Mouse (Mus musculus): Measurements from ENCODE around the gene Rps11.
"Not testable (repeated sequence)": the region's sequence is repeated elsewhere in the genome, so short reads cannot be mapped to it uniquely, and the experiment has no call there.

Rps11 gene

GRCm38 (mm10) chr7:45124224-45125143 is at the start of gene Rps11:
TSS of gene Rps11 (minus strand) at chr7:45124439.
- peak; percentile 96 for DNase-seq (ENCODE audit: low spot score)

GRCm38 (mm10) chr7:45173772-45174171 is 49.5 kb upstream of the Rps11 start:
- DNase-seq (ENCODE audit: low spot score) = not testable (repeated sequence)

- no peak for DNase-seq (ENCODE audit: low spot score)
Observed at GRCm38 (mm10) chr7:45172974-45173373, 48.7 kb upstream of the Rps11 start.

GRCm38 (mm10) chr7:45169495-45169894 is 45.3 kb upstream of the Rps11 start:
- no peak for DNase-seq (ENCODE audit: low spot score)

- DNase-seq (ENCODE audit: low spot score) = no peak
Observed at GRCm38 (mm10) chr7:45168656-45169055, 44.4 kb upstream of the Rps11 start.

GRCm38 (mm10) chr7:45167761-45168445 is 43.7 kb upstream of the Rps11 start:
- no peak for DNase-seq (ENCODE audit: low spot score)

- DNase-seq (ENCODE audit: low spot score) = no peak
Observed at GRCm38 (mm10) chr7:45166950-45167401, 42.7 kb upstream of the Rps11 start.

- DNase-seq (ENCODE audit: low spot score) = no peak
Observed at GRCm38 (mm10) chr7:45165701-45166100, 41.5 kb upstream of the Rps11 start.

- no peak for DNase-seq (ENCODE audit: low spot score)
Observed at GRCm38 (mm10) chr7:45164833-45165232, 40.6 kb upstream of the Rps11 start.

GRCm38 (mm10) chr7:45163735-45164490 is 39.7 kb upstream of the Rps11 start, which contains the start of gene Slc17a7:
TSS of gene Slc17a7 (plus strand) at chr7:45163949.
- no peak for DNase-seq (ENCODE audit: low spot score)

GRCm38 (mm10) chr7:45162996-45163615 is 38.9 kb upstream of the Rps11 start:
- DNase-seq (ENCODE audit: low spot score) = no peak

GRCm38 (mm10) chr7:45162551-45162950 is 38.3 kb upstream of the Rps11 start:
- no peak for DNase-seq (ENCODE audit: low spot score)

GRCm38 (mm10) chr7:45161612-45162473 is 37.6 kb upstream of the Rps11 start:
- DNase-seq (ENCODE audit: low spot score) = peak; percentile 93

GRCm38 (mm10) chr7:45160866-45161265 is 36.6 kb upstream of the Rps11 start:
- DNase-seq (ENCODE audit: low spot score) = no peak

- no peak for DNase-seq (ENCODE audit: low spot score)
Observed at GRCm38 (mm10) chr7:45160316-45160800, 36.1 kb upstream of the Rps11 start.

- DNase-seq (ENCODE audit: low spot score) = no peak
Observed at GRCm38 (mm10) chr7:45158991-45159390, 34.8 kb upstream of the Rps11 start.

- no peak for DNase-seq (ENCODE audit: low spot score)
Observed at GRCm38 (mm10) chr7:45157459-45157858, 33.2 kb upstream of the Rps11 start.

- no peak for DNase-seq (ENCODE audit: low spot score)
Observed at GRCm38 (mm10) chr7:45156206-45156605, 32.0 kb upstream of the Rps11 start.

- no peak for DNase-seq (ENCODE audit: low spot score)
Observed at GRCm38 (mm10) chr7:45155590-45155989, 31.4 kb upstream of the Rps11 start.

- peak; percentile 44 for DNase-seq (ENCODE audit: low spot score)
Observed at GRCm38 (mm10) chr7:45154993-45155514, 30.8 kb upstream of the Rps11 start.
